Mouse (Mus musculus) stomach, embryonic 16.5 days (tissue): ENCODE data around the gene Gipc1. TPM values are rescaled to one million over a fixed set of nuclear protein-coding genes. Genes with fewer than 3 reads are reported as not detected.

Source experiments
- ATAC-seq: fragments of 200-750 bp; cut with Nextera tagmentation; 2 replicates; pipeline ENCODE4 v1.8.0; 2017; ENCODE audit warnings: moderate number of reproducible peaks, moderate TSS enrichment; ENCODE audit not compliant: insufficient read depth, low FRiP score
- H3K27ac ChIP-seq: fragments of 300-500 bp; sonication (generic); 2 replicates; pipeline ENCODE4 v1.5.1; 2014; ENCODE audit warnings: low read length
- H3K27me3 ChIP-seq: fragments of 300-500 bp; sonication (generic); 2 replicates; pipeline ENCODE4 v1.6.1; 2014; ENCODE audit warnings: low read length, control low read depth, mixed read lengths; ENCODE audit not compliant: control insufficient read depth, insufficient read depth
- H3K36me3 ChIP-seq: fragments of 300-500 bp; sonication (generic); 2 replicates; pipeline ENCODE4 v1.6.1; 2014; ENCODE audit warnings: low read length; ENCODE audit not compliant: control insufficient read depth, insufficient read depth
- H3K4me1 ChIP-seq: fragments of 300-500 bp; sonication (generic); 2 replicates; pipeline ENCODE4 v1.6.1; 2014; ENCODE audit warnings: low read length, control low read depth, mixed read lengths; ENCODE audit not compliant: control insufficient read depth, insufficient read depth
- H3K4me2 ChIP-seq: fragments of 300-500 bp; sonication (generic); 2 replicates; pipeline ENCODE4 v1.6.1; 2014; ENCODE audit warnings: low read depth, low read length, mixed read lengths
- H3K4me3 ChIP-seq: fragments of 300-500 bp; sonication (generic); replicated peaks from 2 replicates; pipeline ENCODE4 v1.5.1; 2014; ENCODE audit warnings: mild to moderate bottlenecking, low read length
- H3K9ac ChIP-seq: fragments of 300-500 bp; sonication (generic); 2 replicates; pipeline ENCODE4 v1.6.1; 2014; ENCODE audit warnings: low read length
- H3K9me3 ChIP-seq: fragments of 300-500 bp; sonication (generic); replicated peaks from 2 replicates; pipeline ENCODE4 v1.6.1; 2016; ENCODE audit warnings: low read length, control low read depth; ENCODE audit not compliant: control insufficient read depth
- WGBS: fragments of 180-500 bp; shearing (Covaris S2); extraction: QIAGEN DNeasy Blood & Tissue Kit; methylation state at CpG from one replicate; pipeline ENCODE4 v1.1.7; 2014; 5-methylcytosine and 5-hydroxymethylcytosine counted together
- polyA plus RNA-seq: library from polyadenylated mRNA; unstranded; fragments of >200 nt; fragmentation: Nextera tagmentation; extraction: Ambion mirVana; gene quantifications from 2 replicates; pipeline ENCODE4 v1.2.1, GENCODE M21; 2015

Gene Gipc1
- polyA plus RNA-seq, 1 experiment from 2014 or later, result 190 TPM

DNA sequence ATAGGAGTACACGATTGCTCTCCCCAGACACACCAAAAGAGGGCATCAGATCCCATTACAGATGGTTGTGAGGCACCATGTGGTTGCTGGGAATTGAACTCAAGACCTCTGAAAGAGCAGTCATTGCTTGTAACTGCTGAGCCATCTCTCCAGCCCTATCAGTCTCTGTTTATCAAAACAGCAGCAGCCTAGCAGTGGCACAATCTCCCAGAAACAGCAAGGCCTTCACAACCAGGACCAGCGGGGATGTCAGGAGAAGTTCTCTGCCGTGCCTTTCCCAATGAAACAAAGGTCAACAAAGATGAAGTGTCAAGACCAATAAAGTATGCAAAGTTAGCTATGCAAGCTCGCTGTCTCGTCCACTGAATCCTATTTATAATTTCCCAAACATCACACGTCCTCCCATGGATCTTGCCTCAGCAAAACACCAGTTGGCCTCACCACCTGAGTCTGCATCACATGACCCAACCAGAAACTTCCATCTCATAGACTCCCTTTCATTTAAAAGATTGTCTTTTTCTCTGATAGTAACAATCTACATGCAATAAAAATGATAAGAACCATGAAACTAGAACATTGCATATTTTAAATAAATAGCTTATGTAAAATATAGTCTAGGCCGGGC is 20.3 kb upstream of the Gipc1 start:
- Histone ChIP-seq H3K27me3 (no peaks in the 10 kb centered on the region), H3K4me3 (no peak overlapping the region), H3K9me3 (peaks cover 6% of the 10 kb centered on the region), H3K27ac (no peak overlapping the region), H3K4me2 (no peak overlapping the region), H3K9ac (no peak overlapping the region), H3K4me1 (no peaks in the 10 kb centered on the region), H3K36me3 (no peaks in the 10 kb centered on the region)
- 85% methylated on average over 7 of the region's 7 CpGs for WGBS
- no peak for ATAC-seq

DNA sequence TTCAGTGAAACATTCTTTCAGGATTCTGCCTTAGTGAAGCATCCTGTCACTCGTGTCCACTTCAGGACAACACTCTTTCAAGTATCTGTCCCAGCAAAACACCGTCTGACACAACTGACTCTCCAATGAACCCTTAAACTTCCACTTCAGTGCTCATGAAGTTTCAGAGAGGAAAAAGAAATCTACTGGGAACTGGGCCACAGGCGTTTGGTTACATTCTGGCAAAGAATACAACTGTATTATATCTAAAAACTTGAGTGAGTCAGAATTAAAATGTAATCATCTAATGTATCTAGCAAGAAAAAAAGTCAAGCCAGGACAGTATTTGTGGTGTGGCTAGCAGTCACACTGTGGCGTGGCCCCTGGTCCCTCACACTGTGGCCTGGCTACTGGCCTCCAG is 13.6 kb upstream of the Gipc1 start:
- no peak for ATAC-seq
- peaks cover 6% of the 10 kb centered on the region for H3K9me3 ChIP-seq
- H3K36me3 ChIP-seq, result no peaks in the 10 kb centered on the region
- H3K9ac ChIP-seq, result no peak overlapping the region
- no peak overlapping the region for H3K27ac ChIP-seq
- H3K4me1 ChIP-seq, result no peaks in the 10 kb centered on the region
- no peak overlapping the region for H3K4me3 ChIP-seq
- whole genome bisulfite sequencing, result 62% methylated on average over 4 of the region's 4 CpGs
- H3K27me3 ChIP-seq, result no peaks in the 10 kb centered on the region
- no peak overlapping the region for H3K4me2 ChIP-seq

GRCm38 (mm10) chr8:83639649-83640048 is 12.8 kb upstream of the Gipc1 start:
- Histone ChIP-seq H3K27ac (no peak overlapping the region), H3K36me3 (no peaks in the 10 kb centered on the region), H3K27me3 (no peaks in the 10 kb centered on the region), H3K4me3 (no peak overlapping the region), H3K9ac (no peak overlapping the region), H3K9me3 (peaks cover 6% of the 10 kb centered on the region), H3K4me1 (no peaks in the 10 kb centered on the region), H3K4me2 (no peak overlapping the region)
- WGBS, result 41% methylated on average over 5 of the region's 5 CpGs
- ATAC-seq, result no peak

DNA sequence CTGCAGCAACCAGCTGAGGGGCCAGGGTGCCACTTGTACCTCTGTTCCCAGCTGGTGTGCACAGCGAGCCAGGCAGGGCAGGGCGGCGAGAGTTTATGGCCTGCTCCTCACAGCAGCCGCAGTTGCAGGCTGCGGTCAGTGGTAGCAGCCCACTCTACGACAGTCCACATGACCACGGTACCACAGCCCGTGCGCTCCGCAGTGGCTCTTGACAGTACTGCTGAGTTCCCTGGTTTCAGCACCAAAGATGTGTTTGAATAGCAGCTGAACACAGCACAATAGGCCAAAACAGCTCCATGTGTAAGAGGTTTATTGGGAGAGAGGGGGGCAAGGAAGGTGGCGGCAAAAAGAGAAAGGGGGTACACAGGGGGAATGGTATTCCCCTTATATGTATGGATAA is 5.0 kb upstream of the Gipc1 start:
- H3K4me1 ChIP-seq, result no peaks in the 10 kb centered on the region
- H3K4me2 ChIP-seq, result no peak overlapping the region
- ATAC-seq, result no peak
- no peaks in the 10 kb centered on the region for H3K36me3 ChIP-seq
- no peaks in the 10 kb centered on the region for H3K9me3 ChIP-seq
- H3K27ac ChIP-seq, result no peak overlapping the region
- no peak overlapping the region for H3K4me3 ChIP-seq
- 95% methylated on average over 11 of the region's 11 CpGs for WGBS
- no peak overlapping the region for H3K9ac ChIP-seq
- H3K27me3 ChIP-seq, result no peaks in the 10 kb centered on the region

- Histone ChIP-seq H3K4me3 (no peak overlapping the region), H3K4me1 (peaks cover under 1% of the 10 kb centered on the region; the same call in 1 of the 2 replicates), H3K27me3 (no peaks in the 10 kb centered on the region), H3K9me3 (no peaks in the 10 kb centered on the region), H3K27ac (no peak overlapping the region), H3K36me3 (no peaks in the 10 kb centered on the region), H3K9ac (no peak overlapping the region), H3K4me2 (no peak overlapping the region)
- WGBS, result 88% methylated on average over 4 of the region's 4 CpGs
- no peak for ATAC-seq
Observed at GRCm38 (mm10) chr8:83648031-83648430, 4.4 kb upstream of the Gipc1 start.

GRCm38 (mm10) chr8:83649699-83650098 is 2.8 kb upstream of the Gipc1 start:
- H3K36me3 ChIP-seq, result no peaks in the 10 kb centered on the region
- H3K9me3 ChIP-seq, result no peaks in the 10 kb centered on the region
- H3K9ac ChIP-seq, result no peak overlapping the region
- H3K27me3 ChIP-seq, result no peaks in the 10 kb centered on the region
- H3K4me3 ChIP-seq, result no peak overlapping the region
- 90% methylated on average over 6 of the region's 6 CpGs for WGBS
- ATAC-seq, result no peak
- H3K4me2 ChIP-seq, result no peak overlapping the region
- H3K27ac ChIP-seq, result no peak overlapping the region
- peaks cover 10% of the 10 kb centered on the region for H3K4me1 ChIP-seq

DNA sequence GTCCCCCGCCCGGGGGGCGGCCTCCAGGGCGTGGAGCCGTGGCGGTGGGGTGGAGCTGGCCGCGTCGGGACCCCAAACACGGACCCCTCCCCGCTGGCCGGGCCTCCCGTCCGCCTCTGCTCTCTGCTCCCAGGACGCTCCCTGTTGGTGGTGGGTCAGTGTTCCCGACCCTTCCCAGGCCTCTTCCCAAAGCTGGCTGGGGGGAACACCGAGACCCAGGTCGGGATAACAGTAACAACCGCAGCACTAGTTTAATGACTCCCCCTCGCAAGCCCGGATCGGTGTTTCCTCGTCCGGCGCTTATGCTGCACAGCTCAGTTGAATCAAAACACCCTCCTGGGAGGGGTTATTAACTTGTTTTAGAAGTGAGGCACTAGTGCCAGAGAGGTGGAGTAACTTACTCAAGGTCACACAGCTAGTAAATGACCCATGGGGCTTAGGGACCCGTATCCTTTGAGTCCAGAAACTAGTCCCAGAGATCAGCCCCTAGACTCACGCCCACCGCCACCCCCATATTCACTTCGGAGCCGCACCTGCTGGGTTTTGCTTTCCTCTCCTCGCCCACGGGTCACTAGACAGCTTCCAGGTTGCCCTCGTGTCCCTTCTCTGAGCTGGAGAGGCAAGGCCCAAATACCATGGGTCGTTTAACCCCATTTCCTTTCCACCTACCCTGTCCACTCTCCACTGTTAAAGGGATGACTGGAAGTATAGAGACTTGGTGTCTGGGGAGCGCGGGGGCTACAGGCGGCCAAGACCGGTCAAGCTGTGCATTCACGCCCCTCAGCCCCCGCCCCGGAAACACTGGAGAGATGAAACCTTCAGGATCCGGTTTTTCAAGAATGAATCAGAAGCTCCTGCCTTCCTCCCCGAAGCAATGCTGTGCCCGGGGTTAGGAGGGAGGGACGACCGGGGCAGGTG is 526 bp downstream of the Gipc1 start:
- H3K4me2 ChIP-seq, result peak overlapping the region; percentile 83
- H3K36me3 ChIP-seq, result no peaks in the 10 kb centered on the region
- no peaks in the 10 kb centered on the region for H3K27me3 ChIP-seq
- under 1% methylated on average over 45 of the region's 46 CpGs for WGBS
- peak overlapping the region; percentile 93 for H3K9ac ChIP-seq
- peaks cover 19% of the 10 kb centered on the region for H3K4me1 ChIP-seq
- peak overlapping the region; percentile 91 for H3K4me3 ChIP-seq
- ATAC-seq, result peak; percentile 22; the same call in 1 of the 2 replicates
- H3K27ac ChIP-seq, result peak overlapping the region; percentile 90
- H3K9me3 ChIP-seq, result no peaks in the 10 kb centered on the region

- no peaks in the 10 kb centered on the region for H3K36me3 ChIP-seq
- peak overlapping the region; percentile 83 for H3K4me2 ChIP-seq
- H3K4me1 ChIP-seq, result peaks cover 19% of the 10 kb centered on the region
- H3K27ac ChIP-seq, result peak overlapping the region; percentile 90
- no peak for ATAC-seq
- WGBS, result 29% methylated on average over 10 of the region's 10 CpGs
- no peaks in the 10 kb centered on the region for H3K27me3 ChIP-seq
- peak overlapping the region; percentile 93 for H3K9ac ChIP-seq
- H3K4me3 ChIP-seq, result peak overlapping the region; percentile 91
- H3K9me3 ChIP-seq, result no peaks in the 10 kb centered on the region
Observed at GRCm38 (mm10) chr8:83653662-83654017, 1.2 kb downstream of the Gipc1 start.

DNA sequence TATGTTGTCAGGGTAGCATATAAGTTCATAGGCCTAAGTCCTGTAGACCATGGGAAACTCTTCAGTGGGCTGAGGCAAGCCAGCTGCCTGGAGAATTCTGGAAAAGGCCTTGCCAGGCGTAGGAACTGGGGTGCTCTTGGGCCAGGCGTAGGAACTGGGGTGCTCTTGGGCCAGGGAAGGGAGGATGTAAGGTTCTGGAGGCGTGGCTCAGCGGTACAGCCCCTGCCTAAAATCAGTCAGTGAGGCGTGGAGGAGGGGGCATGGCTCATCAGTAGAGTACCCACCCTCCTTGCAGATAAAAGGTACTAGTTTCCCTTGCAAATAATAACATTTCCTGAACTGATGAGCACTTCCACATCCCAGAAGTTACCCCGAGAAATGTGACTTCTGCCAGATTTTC is 2.2 kb downstream of the Gipc1 start:
- no peak overlapping the region for H3K9ac ChIP-seq
- no peaks in the 10 kb centered on the region for H3K36me3 ChIP-seq
- peaks cover 21% of the 10 kb centered on the region for H3K4me1 ChIP-seq
- no peak for ATAC-seq
- no peak overlapping the region for H3K4me2 ChIP-seq
- 94% methylated on average over 6 of the region's 6 CpGs for WGBS
- no peak overlapping the region for H3K27ac ChIP-seq
- no peaks in the 10 kb centered on the region for H3K9me3 ChIP-seq
- no peak overlapping the region for H3K4me3 ChIP-seq
- no peaks in the 10 kb centered on the region for H3K27me3 ChIP-seq
